Mouse (Mus musculus) sigmoid colon, adult 10 weeks (tissue): ENCODE data around the gene Marf1. TPM values are rescaled to one million over a fixed set of nuclear protein-coding genes. Genes with fewer than 3 reads are reported as not detected.

ENCODE experiments used
- polyA plus RNA-seq: library from polyadenylated mRNA; stranded (reverse); fragments of 350-450 nt; fragmentation: Illumina TruSeq; extraction: RNeasy Lipid Tissue Mini Kit (QIAGEN cat#74804); gene quantifications from one replicate; pipeline ENCODE4 v1.2.3, GENCODE M21; 2014; ENCODE audit warnings: low read depth, low replicate concordance

The Marf1 gene
- 80.8 TPM for polyA plus RNA-seq

GRCm38 (mm10) chr16:14162988-14163416 lies at the start of gene Marf1, which contains the start of gene Nde1:
Gene Marf1, minus strand, starts transcription at chr16:14163351.
Gene Nde1, plus strand, starts transcription at chr16:14163275.

Other genes starting within 250 kb of the Marf1 start
- gene 2900011O08Rik, start 176.7 kb downstream of the Marf1 start, polyA plus RNA-seq: 0.35 TPM
- not detected for gene Ifitm7, start 176.5 kb downstream of the Marf1 start, polyA plus RNA-seq
- 8.7 TPM for gene Nde1, start 76 bp downstream of the Marf1 start, polyA plus RNA-seq
- 136 TPM for gene Myh11, start 128.0 kb upstream of the Marf1 start, polyA plus RNA-seq
- 106 TPM for gene Fopnl, start 154.1 kb upstream of the Marf1 start, polyA plus RNA-seq
- gene Abcc1, start 198.2 kb upstream of the Marf1 start, polyA plus RNA-seq: 8.8 TPM